Mouse (Mus musculus) CH12.LX (cell line): ENCODE results near the gene Rps18.

Experiments
- CTCF ChIP-seq, 2 experiments: IDR thresholded peaks in 1 of 2; conservative IDR thresholded peaks in 1 of 2; 2 replicates each; pipeline ENCODE4 v1.5.1; 2011 to 2012; ENCODE audit warnings: low read depth in 2 of 2, low read length in 2 of 2, improper control_type of control experiment in 1 of 2, inconsistent platforms in 1 of 2, mild to moderate bottlenecking in 1 of 2, moderate library complexity in 1 of 2
- GABPA ChIP-seq: IDR thresholded peaks from 2 replicates; pipeline ENCODE4 v1.6.1; 2012; ENCODE audit warnings: low read depth, low read length, improper control_type of control experiment, inconsistent platforms; ENCODE audit not compliant: insufficient replicate concordance
- MAX ChIP-seq: IDR thresholded peaks from 2 replicates; pipeline ENCODE4 v1.6.1; 2011; ENCODE audit warnings: low read length, improper control_type of control experiment
- MEF2A ChIP-seq: IDR thresholded peaks from 2 replicates; pipeline ENCODE4 v1.6.1; 2014; ENCODE audit warnings: low read depth, mild to moderate bottlenecking, inconsistent platforms, low read length, improper control_type of control experiment, borderline replicate concordance
- NELFE ChIP-seq: IDR thresholded peaks from 2 replicates; pipeline ENCODE4 v1.6.1; 2011; ENCODE audit warnings: low read depth, low read length, improper control_type of control experiment
- NRF1 ChIP-seq: IDR thresholded peaks from 2 replicates; pipeline ENCODE4 v1.6.1; 2014; ENCODE audit warnings: low read depth, mild to moderate bottlenecking, inconsistent platforms, low read length, improper control_type of control experiment, moderate library complexity
- POLR2A ChIP-seq: IDR thresholded peaks from 2 replicates; pipeline ENCODE4 v1.6.1; 2011; ENCODE audit warnings: low read depth, mild to moderate bottlenecking, improper control_type of control experiment, low read length
- SMC3 ChIP-seq: IDR thresholded peaks from 2 replicates; pipeline ENCODE4 v1.6.1; 2011; ENCODE audit warnings: low read depth, low read length, improper control_type of control experiment
- TBP ChIP-seq: conservative IDR thresholded peaks from 2 replicates; pipeline ENCODE4 v1.6.1; 2011; ENCODE audit warnings: low read depth, low read length, improper control_type of control experiment
- ZNF384 ChIP-seq: IDR thresholded peaks from 2 replicates; pipeline ENCODE4 v1.6.1; 2012; ENCODE audit warnings: low read depth, low read length, improper control_type of control experiment, inconsistent platforms

GRCm38 (mm10) chr17:33972691-33973090, 16.9 kb upstream of the Rps18 start:
- TF ChIP-seq GABPA = no peak
- TF ChIP-seq CTCF (conservative IDR thresholded peaks at IDR 0.05 in 1 of 2, IDR thresholded peaks at IDR 0.05 in 1 of 2; ENCODE audit: low read depth in 2 of 2, low read length in 2 of 2) = no peak
- no peak for TF ChIP-seq SMC3
- no peak for TF ChIP-seq ZNF384
- TF ChIP-seq POLR2A = no peak
- no peak for TF ChIP-seq MAX
- no peak for TF ChIP-seq TBP
- TF ChIP-seq NELFE = no peak
- no peak for TF ChIP-seq NRF1
- TF ChIP-seq MEF2A = no peak
